8 mouse cellular contexts compared by ENCODE assay signal in the genomic region with DNA sequence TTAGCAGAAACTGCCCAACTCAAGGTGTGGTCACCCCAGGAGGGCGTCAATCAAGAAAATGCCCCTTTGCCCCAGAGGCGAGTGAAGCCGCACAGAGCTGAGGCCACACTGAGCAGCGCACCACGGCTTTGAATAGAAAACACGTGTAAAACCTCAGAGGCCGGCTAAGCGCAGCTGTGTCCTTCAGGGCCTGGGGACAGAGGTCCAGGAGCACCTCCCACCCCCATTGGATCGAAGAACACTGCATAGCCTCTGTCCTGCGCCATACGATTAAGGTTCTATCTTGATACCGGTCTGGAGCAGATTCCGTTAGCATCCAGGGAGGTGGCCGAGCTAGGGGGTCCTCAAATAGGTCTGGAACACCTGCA. TPM values are rescaled to one million over a fixed set of nuclear protein-coding genes. Genes with fewer than 3 reads are reported as not detected.
A peak's percentile ranks its signal among the peaks of the same experiment; 100 is the strongest.
DNase-seq lines count a peak whose midpoint lies in the region; ATAC-seq lines count a peak whose summit lies in the region.

No protein-coding gene starts in this region.

- peak; percentile 13 for DNase-seq in urinary bladder, postnatal 25 days (ENCODE audit: low spot score)
- DNase-seq in urinary bladder, postnatal 36 days (ENCODE audit: low spot score in 2 of 2): no peak
- DNase-seq in embryonic facial prominence, embryonic 14.5 days (ENCODE audit: low spot score): no peak
- DNase-seq in gastrocnemius, adult 18-20 months (ENCODE audit: low spot score): no peak
- DNase-seq in layer of hippocampus, adult 18-20 months (ENCODE audit: low spot score in 2 of 2): no peak

- no peak overlapping the region for H3K27ac ChIP-seq in embryonic facial prominence, embryonic 14.5 days (replicated peaks; ENCODE audit: low read depth, low read length)
- H3K27ac ChIP-seq in intestine, embryonic 16.5 days (ENCODE audit: low read length): no peak overlapping the region
- H3K27ac ChIP-seq in lung, embryonic 16.5 days (ENCODE audit: low read length): no peak overlapping the region
- no peak overlapping the region for H3K27ac ChIP-seq in stomach, embryonic 15.5 days

- H3K36me3 ChIP-seq in embryonic facial prominence, embryonic 14.5 days (ENCODE audit: control insufficient read depth, insufficient read depth, low read length): no peaks in the 10 kb centered on the region
- no peaks in the 10 kb centered on the region for H3K36me3 ChIP-seq in intestine, embryonic 16.5 days (ENCODE audit: control insufficient read depth, insufficient read depth, low read length)
- H3K36me3 ChIP-seq in lung, embryonic 16.5 days (ENCODE audit: control insufficient read depth, insufficient read depth, low read length): no peaks in the 10 kb centered on the region
- H3K36me3 ChIP-seq in stomach, embryonic 15.5 days: no peaks in the 10 kb centered on the region

- 3% methylated on average over 14 of the region's 14 CpGs for WGBS in embryonic facial prominence, embryonic 14.5 days
- 2% methylated on average over 14 of the region's 14 CpGs for WGBS in intestine, embryonic 16.5 days
- WGBS in lung, embryonic 16.5 days: 2% methylated on average over 14 of the region's 14 CpGs
- WGBS in stomach, embryonic 15.5 days: 1% methylated on average over 14 of the region's 14 CpGs

- no peak for ATAC-seq in embryonic facial prominence, embryonic 14.5 days (ENCODE audit: low read depth)
- peak; percentile 30 for ATAC-seq in intestine, embryonic 16.5 days
- ATAC-seq in lung, embryonic 16.5 days (ENCODE audit: low read depth): 0 out of 2 replicates have a peak, but pooled peaks have one; percentile 1
- no peak for ATAC-seq in stomach, embryonic 15.5 days (ENCODE audit: insufficient read depth, low FRiP score, low read depth)

- H3K9me3 ChIP-seq in embryonic facial prominence, embryonic 14.5 days (ENCODE audit: control insufficient read depth, low read length): no peaks in the 10 kb centered on the region
- H3K9me3 ChIP-seq in intestine, embryonic 16.5 days (ENCODE audit: control insufficient read depth, low read length): 0 out of 2 replicates have a peak, but pooled peaks cover 2% of the 10 kb centered on the region
- no peaks in the 10 kb centered on the region; the same call in 1 of the 2 replicates for H3K9me3 ChIP-seq in lung, embryonic 16.5 days (ENCODE audit: control insufficient read depth, low read length)
- H3K9me3 ChIP-seq in stomach, embryonic 15.5 days: no peaks in the 10 kb centered on the region

- 0 out of 2 replicates have a peak, but pooled peaks cover 4% of the 10 kb centered on the region for H3K4me1 ChIP-seq in embryonic facial prominence, embryonic 14.5 days (ENCODE audit: control insufficient read depth, insufficient read depth, low read length)
- peaks cover 14% of the 10 kb centered on the region for H3K4me1 ChIP-seq in intestine, embryonic 16.5 days (ENCODE audit: control insufficient read depth, insufficient read depth, low read length)
- H3K4me1 ChIP-seq in lung, embryonic 16.5 days (replicated peaks; ENCODE audit: control insufficient read depth, insufficient read depth, low read length): peaks cover 11% of the 10 kb centered on the region; the same call in 1 of the 2 replicates
- peaks cover 12% of the 10 kb centered on the region for H3K4me1 ChIP-seq in stomach, embryonic 15.5 days

- H3K4me2 ChIP-seq in embryonic facial prominence, embryonic 14.5 days (ENCODE audit: low read depth, low read length): peak overlapping the region; percentile 74
- peak overlapping the region; percentile 94 for H3K4me2 ChIP-seq in intestine, embryonic 16.5 days (ENCODE audit: low read depth, low read length)
- H3K4me2 ChIP-seq in lung, embryonic 16.5 days (ENCODE audit: low read depth, low read length): peak overlapping the region; percentile 81
- peak overlapping the region; percentile 92 for H3K4me2 ChIP-seq in stomach, embryonic 15.5 days

- H3K9ac ChIP-seq in embryonic facial prominence, embryonic 14.5 days (ENCODE audit: low read depth, low read length): peak overlapping the region; percentile 55; the same call in 1 of the 2 replicates
- peak overlapping the region; percentile 74 for H3K9ac ChIP-seq in intestine, embryonic 16.5 days (ENCODE audit: low read depth, low read length)
- peak overlapping the region; percentile 81 for H3K9ac ChIP-seq in lung, embryonic 16.5 days (ENCODE audit: low read length)
- no peak overlapping the region for H3K9ac ChIP-seq in stomach, embryonic 15.5 days

- H3K27me3 ChIP-seq in embryonic facial prominence, embryonic 14.5 days (replicated peaks; ENCODE audit: control insufficient read depth, insufficient read depth, low read length): peaks cover 89% of the 10 kb centered on the region
- peaks cover 56% of the 10 kb centered on the region for H3K27me3 ChIP-seq in intestine, embryonic 16.5 days (replicated peaks; ENCODE audit: control insufficient read depth, insufficient read depth, low read length)
- peaks cover 55% of the 10 kb centered on the region for H3K27me3 ChIP-seq in lung, embryonic 16.5 days (ENCODE audit: control insufficient read depth, insufficient read depth, low read depth, low read length)
- peaks cover 59% of the 10 kb centered on the region for H3K27me3 ChIP-seq in stomach, embryonic 15.5 days (replicated peaks)

- peak overlapping the region; percentile 50 for H3K4me3 ChIP-seq in embryonic facial prominence, embryonic 14.5 days (ENCODE audit: low read depth, low read length)
- H3K4me3 ChIP-seq in intestine, embryonic 16.5 days (ENCODE audit: low read length): peak overlapping the region; percentile 64
- H3K4me3 ChIP-seq in lung, embryonic 16.5 days (ENCODE audit: low read length): peak overlapping the region; percentile 74
- H3K4me3 ChIP-seq in stomach, embryonic 15.5 days (replicated peaks): peak overlapping the region; percentile 58

RNA-seq across cellular contexts. Expression of gene Hhex, which starts 0.7 kb away (rescaled TPM):
- 6.2 and 6.7 TPM in 2 replicates for polyA plus RNA-seq in embryonic facial prominence, embryonic 14.5 days (2014; fragmentation: Nextera tagmentation; extraction: Ambion mirVana)
- 11.1 and 11.8 TPM in 2 replicates for polyA plus RNA-seq in intestine, embryonic 16.5 days (2015; fragmentation: Nextera tagmentation; extraction: Ambion mirVana)
- polyA plus RNA-seq in lung, embryonic 16.5 days (2015; fragmentation: Nextera tagmentation; extraction: Ambion mirVana): 38.3 and 40.2 TPM in 2 replicates
- polyA plus RNA-seq in stomach, embryonic 15.5 days (2015; fragmentation: Nextera tagmentation; extraction: Ambion mirVana): 18.2 and 23.9 TPM in 2 replicates
- total RNA-seq in gastrocnemius, adult 18-20 months (2021): under 1 TPM; 0.21 to 0.78 TPM
- total RNA-seq in layer of hippocampus, adult 18-20 months (2021): 1 to 10 TPM; 1.2 to 1.7 TPM

RNA-seq across cellular contexts. Expression of gene Kif11, which starts 57.7 kb away (rescaled TPM):
- 43.2 and 50.2 TPM in 2 replicates for polyA plus RNA-seq in embryonic facial prominence, embryonic 14.5 days (2014; fragmentation: Nextera tagmentation; extraction: Ambion mirVana)
- 37.3 and 40.4 TPM in 2 replicates for polyA plus RNA-seq in intestine, embryonic 16.5 days (2015; fragmentation: Nextera tagmentation; extraction: Ambion mirVana)
- polyA plus RNA-seq in lung, embryonic 16.5 days (2015; fragmentation: Nextera tagmentation; extraction: Ambion mirVana): 64.5 and 73.1 TPM in 2 replicates
- polyA plus RNA-seq in stomach, embryonic 15.5 days (2015; fragmentation: Nextera tagmentation; extraction: Ambion mirVana): 48.6 and 53.0 TPM in 2 replicates
- total RNA-seq in gastrocnemius, adult 18-20 months (2021): under 1 TPM; 0.18 to 0.19 TPM
- under 1 TPM; 0.57 to 0.63 TPM for total RNA-seq in layer of hippocampus, adult 18-20 months (2021)

Comparison
In these comparisons a context has a peak if more than half of its experiments do, and no peak if none do; other contexts are left out.
1. ATAC-seq: peak in intestine, embryonic 16.5 days (single experiment) and lung, embryonic 16.5 days (single experiment); none in embryonic facial prominence, embryonic 14.5 days (single experiment) and stomach, embryonic 15.5 days (single experiment).
2. Peak in every context shown above with its lines, with median percentiles within 50 percentile points of each other: H3K4me2 ChIP-seq and H3K4me3 ChIP-seq.